Mouse (Mus musculus) bone marrow, adult 2 months (tissue): ENCODE results near the gene Erg. TPM values are rescaled to one million over a fixed set of nuclear protein-coding genes. Genes with fewer than 3 reads are reported as not detected.
A peak's percentile ranks its signal among the peaks of the same experiment; 100 is the strongest.

Source experiments
- H3K27ac ChIP-seq: fragments of 200-500 bp; 2 replicates; pipeline ENCODE4 v1.5.1; 2012; ENCODE audit warnings: low read depth, mild to moderate bottlenecking, control low read depth, inconsistent platforms, low read length; ENCODE audit not compliant: control insufficient read depth, poor library complexity, insufficient read depth
- H3K4me1 ChIP-seq: fragments of 200-500 bp; 2 replicates; pipeline ENCODE4 v1.6.1; 2011; ENCODE audit warnings: low read length; ENCODE audit not compliant: control insufficient read depth, insufficient read depth
- H3K4me3 ChIP-seq: fragments of 200-500 bp; replicated peaks from 2 replicates; pipeline ENCODE3; 2011; ENCODE audit warnings: mild to moderate bottlenecking, low read depth, low read length, control low read depth; ENCODE audit not compliant: control insufficient read depth
- CTCF ChIP-seq: fragments of 200-500 bp; IDR thresholded peaks from 2 replicates; pipeline ENCODE4 v1.5.1; 2011; ENCODE audit warnings: low read length, control low read depth; ENCODE audit not compliant: control insufficient read depth, insufficient read depth
- POLR2A ChIP-seq: fragments of 200-500 bp; IDR thresholded peaks from 2 replicates; pipeline ENCODE4 v1.6.1; 2011; ENCODE audit warnings: low read depth, mild to moderate bottlenecking, control low read depth, low read length, borderline replicate concordance; ENCODE audit not compliant: control insufficient read depth
- WGBS: fragments of 180-500 bp; shearing (Covaris S2); methylation state at CpG from one replicate; pipeline ENCODE4 v1.1.7; 2018; 5-methylcytosine and 5-hydroxymethylcytosine counted together
- polyA plus RNA-seq: library from polyadenylated mRNA; stranded (reverse); fragments of >200 nt; gene quantifications from 2 replicates; pipeline ENCODE4 v1.2.4, GENCODE M21; 2011; ENCODE audit warnings: low replicate concordance; ENCODE audit not compliant: missing spikeins, insufficient read depth, insufficient read length

Gene Erg
- polyA plus RNA-seq, 1 experiment: 12.3 TPM

- TF ChIP-seq CTCF: no peak
- no peak for TF ChIP-seq POLR2A
- Histone ChIP-seq H3K27ac (0 out of 2 replicates have a peak overlapping the region, but pooled peaks have one; percentile 9), H3K4me1 (peaks cover 12% of the 10 kb centered on the region), H3K4me3 (no peak overlapping the region)
- WGBS: 60% methylated on average over 3 of the region's 3 CpGs
Measured at GRCm38 (mm10) chr16:95347202-95347601, 239.2 kb downstream of the Erg start.

- 2% methylated on average over 7 of the region's 7 CpGs for WGBS
- no peak overlapping the region for H3K27ac ChIP-seq
- H3K4me3 ChIP-seq: no peak overlapping the region
- TF ChIP-seq CTCF (peak; percentile 77), POLR2A (no peak)
- peaks cover 10% of the 10 kb centered on the region for H3K4me1 ChIP-seq
Measured at GRCm38 (mm10) chr16:95345882-95346281, 240.5 kb downstream of the Erg start.

DNA sequence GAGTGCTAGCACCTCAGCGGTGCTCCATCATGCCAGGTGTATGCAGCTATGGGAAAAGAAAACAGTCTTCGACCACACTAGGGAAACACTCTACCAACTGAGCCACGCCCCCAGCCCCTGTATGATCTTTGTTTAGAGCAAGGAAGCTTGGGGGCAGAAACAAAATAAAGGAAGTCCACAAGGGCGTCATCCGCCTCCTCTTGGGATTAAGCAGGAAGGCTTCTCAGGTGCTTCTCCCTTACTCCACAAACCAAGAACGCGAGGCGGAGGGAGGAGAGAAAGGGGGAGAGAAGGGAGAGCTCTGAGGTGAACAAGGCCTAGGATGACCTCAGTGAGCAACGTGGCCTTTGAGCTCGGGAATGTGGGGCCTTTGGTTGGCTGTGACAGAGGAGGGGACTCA lies 241.4 kb downstream of the Erg start:
- TF ChIP-seq POLR2A (no peak), CTCF (no peak)
- no peak overlapping the region for H3K27ac ChIP-seq
- 66% methylated on average over 10 of the region's 10 CpGs for WGBS
- H3K4me3 ChIP-seq: no peak overlapping the region
- H3K4me1 ChIP-seq: peaks cover 7% of the 10 kb centered on the region

DNA sequence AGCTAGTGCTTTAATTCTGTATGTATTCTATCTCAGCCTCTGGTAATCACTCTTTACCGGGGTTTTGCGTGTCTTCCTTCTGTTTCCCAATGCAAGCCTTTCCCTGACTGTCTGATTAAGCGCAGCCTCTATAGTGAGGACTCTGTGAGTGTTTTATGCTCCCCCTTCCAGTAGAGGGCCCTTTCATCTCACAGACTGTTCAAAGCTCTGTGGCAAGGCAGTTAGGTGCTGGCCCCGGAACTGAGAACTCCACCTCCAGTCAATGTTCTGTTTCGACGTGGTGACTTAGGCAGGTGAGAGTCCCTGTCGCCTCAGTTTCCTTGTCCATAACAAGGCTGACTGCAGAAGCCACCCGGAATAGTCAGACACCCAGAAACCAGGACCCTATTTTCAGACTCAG lies 244.4 kb downstream of the Erg start:
- WGBS: 49% methylated on average over 8 of the region's 8 CpGs
- 0 out of 2 replicates have a peak, but pooled peaks have one; percentile 5 for TF ChIP-seq CTCF
- TF ChIP-seq POLR2A: no peak

GRCm38 (mm10) chr16:95340885-95341791 lies 245.3 kb downstream of the Erg start:
- Histone ChIP-seq H3K4me3 (no peak overlapping the region), H3K27ac (no peak overlapping the region), H3K4me1 (no peaks in the 10 kb centered on the region)
- 48% methylated on average over 28 of the region's 28 CpGs for WGBS
- TF ChIP-seq CTCF: peak; percentile 73
- TF ChIP-seq POLR2A: no peak

More for the DNA sequence above, 244.4 kb downstream of the Erg start:
- no peak overlapping the region for H3K4me3 ChIP-seq
- no peak overlapping the region for H3K27ac ChIP-seq
- H3K4me1 ChIP-seq: peaks cover 3% of the 10 kb centered on the region; the same call in 1 of the 2 replicates

GRCm38 (mm10) chr16:95332159-95332558 lies 254.2 kb downstream of the Erg start:
- TF ChIP-seq POLR2A (no peak), CTCF (no peak)
- Histone ChIP-seq H3K27ac (no peak overlapping the region), H3K4me1 (no peaks in the 10 kb centered on the region), H3K4me3 (no peak overlapping the region)
- WGBS: 77% methylated on average over 5 of the region's 5 CpGs

DNA sequence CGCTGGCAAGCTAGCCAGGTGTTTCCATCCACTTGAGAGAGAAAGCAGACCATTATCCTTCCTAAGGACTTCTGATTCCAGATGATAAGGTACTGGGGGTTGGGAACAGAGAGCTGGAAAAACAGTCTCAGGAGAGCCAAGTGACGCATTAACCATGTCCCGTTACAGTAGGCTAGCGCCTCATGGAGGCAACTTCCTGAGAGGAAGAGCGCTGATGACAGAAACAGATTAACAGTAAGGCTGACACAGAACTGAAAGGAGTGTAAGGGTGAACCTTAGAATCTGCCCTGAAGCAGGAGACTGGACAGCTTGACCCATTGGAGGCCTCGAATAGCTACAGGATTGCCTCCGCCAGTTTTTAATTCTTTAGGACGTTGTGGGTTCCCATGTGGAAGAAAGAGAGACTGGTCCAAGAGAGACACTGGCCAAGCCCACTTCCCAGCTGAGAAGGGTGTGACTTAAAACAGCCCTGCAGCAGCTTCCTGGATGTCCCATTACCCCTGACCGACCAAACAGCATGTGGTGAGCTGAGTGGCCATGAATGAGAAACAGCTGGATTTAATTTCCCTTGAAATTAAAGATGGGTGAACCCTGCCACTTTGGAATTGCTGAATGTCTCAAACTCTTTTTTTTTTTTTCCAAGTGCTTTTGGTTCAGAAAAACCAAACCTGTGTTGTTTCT lies 264.3 kb downstream of the Erg start:
- TF ChIP-seq CTCF (no peak), POLR2A (no peak)
- 48% methylated on average over 9 of the region's 9 CpGs for WGBS
- Histone ChIP-seq H3K4me3 (no peak overlapping the region), H3K4me1 (no peaks in the 10 kb centered on the region), H3K27ac (no peak overlapping the region)

Other genes starting within 250 kb of the Erg start
- 5.5 and 12.0 TPM in 2 replicates for gene Ets2, start 115.5 kb upstream of the Erg start, polyA plus RNA-seq